Mouse (Mus musculus): Measurements from ENCODE around the gene Rpp38. TPM values are rescaled to one million over a fixed set of nuclear protein-coding genes. Genes with fewer than 3 reads are reported as not detected.

Rpp38 gene
- polyA plus RNA-seq, 1 experiment from 2014 or later = 19.0 TPM

GRCm38 (mm10) chr2:3327351-3327750 lies 5.1 kb downstream of the Rpp38 start:
- no peaks in the 10 kb centered on the region for H3K9me3 ChIP-seq (replicated peaks)
- peaks cover 10% of the 10 kb centered on the region for H3K4me1 ChIP-seq
- H3K36me3 ChIP-seq = peaks cover 70% of the 10 kb centered on the region
- WGBS = 57% methylated on average over 1 of the region's 1 CpGs
- H3K4me3 ChIP-seq = no peak overlapping the region
- DNase-seq (ENCODE audit: low spot score) = peak; percentile 50
- no peak overlapping the region for H3K27ac ChIP-seq
- no peaks in the 10 kb centered on the region for H3K27me3 ChIP-seq (ENCODE audit: low read depth, poor library complexity, severe bottlenecking)

GRCm38 (mm10) chr2:3326547-3326946 lies 5.9 kb downstream of the Rpp38 start:
- no peaks in the 10 kb centered on the region for H3K27me3 ChIP-seq (ENCODE audit: low read depth, poor library complexity, severe bottlenecking)
- H3K9me3 ChIP-seq (replicated peaks) = no peaks in the 10 kb centered on the region
- H3K27ac ChIP-seq = no peak overlapping the region
- peaks cover 75% of the 10 kb centered on the region for H3K36me3 ChIP-seq
- H3K4me3 ChIP-seq = no peak overlapping the region
- WGBS = 86% methylated on average over 1 of the region's 1 CpGs
- peaks cover 7% of the 10 kb centered on the region for H3K4me1 ChIP-seq
- DNase-seq (ENCODE audit: low spot score) = no peak

GRCm38 (mm10) chr2:3324381-3325130 lies 7.9 kb downstream of the Rpp38 start:
- WGBS = 92% methylated on average over 7 of the region's 7 CpGs
- Histone ChIP-seq H3K4me1 (no peaks in the 10 kb centered on the region), H3K36me3 (peaks cover 76% of the 10 kb centered on the region), H3K27me3 (ENCODE audit: low read depth, poor library complexity, severe bottlenecking) (no peaks in the 10 kb centered on the region), H3K27ac (no peak overlapping the region), H3K4me3 (no peak overlapping the region), H3K9me3 (replicated peaks) (no peaks in the 10 kb centered on the region)
- DNase-seq (ENCODE audit: low spot score) = no peak

- Histone ChIP-seq H3K4me1 (no peaks in the 10 kb centered on the region), H3K27ac (no peak overlapping the region), H3K4me3 (no peak overlapping the region), H3K36me3 (peaks cover 74% of the 10 kb centered on the region), H3K9me3 (replicated peaks) (no peaks in the 10 kb centered on the region), H3K27me3 (ENCODE audit: low read depth, poor library complexity, severe bottlenecking) (no peaks in the 10 kb centered on the region)
- WGBS = 94% methylated on average over 2 of the region's 2 CpGs
- DNase-seq (ENCODE audit: low spot score) = no peak
Observed at GRCm38 (mm10) chr2:3323132-3323531, 9.3 kb downstream of the Rpp38 start.

GRCm38 (mm10) chr2:3305426-3306025 lies 26.9 kb downstream of the Rpp38 start:
- Histone ChIP-seq H3K36me3 (peaks cover 22% of the 10 kb centered on the region), H3K4me1 (no peaks in the 10 kb centered on the region), H3K9me3 (replicated peaks) (no peaks in the 10 kb centered on the region), H3K4me3 (no peak overlapping the region), H3K27ac (no peak overlapping the region), H3K27me3 (ENCODE audit: low read depth, poor library complexity, severe bottlenecking) (no peaks in the 10 kb centered on the region)
- no peak for DNase-seq (ENCODE audit: low spot score)
- WGBS = 86% methylated on average over 3 of the region's 3 CpGs

GRCm38 (mm10) chr2:3295826-3296225 lies 36.6 kb downstream of the Rpp38 start:
- WGBS = 93% methylated on average over 7 of the region's 7 CpGs
- Histone ChIP-seq H3K4me1 (no peaks in the 10 kb centered on the region), H3K4me3 (no peak overlapping the region), H3K9me3 (replicated peaks) (no peaks in the 10 kb centered on the region), H3K27me3 (ENCODE audit: low read depth, poor library complexity, severe bottlenecking) (no peaks in the 10 kb centered on the region), H3K36me3 (no peaks in the 10 kb centered on the region), H3K27ac (no peak overlapping the region)
- no peak for DNase-seq (ENCODE audit: low spot score)

GRCm38 (mm10) chr2:3292170-3292569 lies 40.3 kb downstream of the Rpp38 start:
- Histone ChIP-seq H3K27ac (no peak overlapping the region), H3K4me1 (no peaks in the 10 kb centered on the region), H3K27me3 (ENCODE audit: low read depth, poor library complexity, severe bottlenecking) (no peaks in the 10 kb centered on the region), H3K9me3 (replicated peaks) (no peaks in the 10 kb centered on the region), H3K36me3 (no peaks in the 10 kb centered on the region), H3K4me3 (no peak overlapping the region)
- DNase-seq (ENCODE audit: low spot score) = no peak
- 85% methylated on average over 1 of the region's 1 CpGs for WGBS

GRCm38 (mm10) chr2:3289581-3289980 lies 42.9 kb downstream of the Rpp38 start:
- Histone ChIP-seq H3K4me1 (peaks cover 9% of the 10 kb centered on the region; the same call in 1 of the 2 replicates), H3K36me3 (no peaks in the 10 kb centered on the region), H3K27me3 (ENCODE audit: low read depth, poor library complexity, severe bottlenecking) (no peaks in the 10 kb centered on the region), H3K4me3 (no peak overlapping the region), H3K9me3 (replicated peaks) (no peaks in the 10 kb centered on the region), H3K27ac (no peak overlapping the region)
- 89% methylated on average over 1 of the region's 1 CpGs for WGBS
- no peak for DNase-seq (ENCODE audit: low spot score)

GRCm38 (mm10) chr2:3286243-3286642 lies 46.2 kb downstream of the Rpp38 start:
- no peak for DNase-seq (ENCODE audit: low spot score)
- Histone ChIP-seq H3K27me3 (ENCODE audit: low read depth, poor library complexity, severe bottlenecking) (no peaks in the 10 kb centered on the region), H3K4me1 (peaks cover 19% of the 10 kb centered on the region), H3K9me3 (replicated peaks) (no peaks in the 10 kb centered on the region), H3K27ac (no peak overlapping the region), H3K4me3 (no peak overlapping the region), H3K36me3 (no peaks in the 10 kb centered on the region)
- 90% methylated on average over 2 of the region's 2 CpGs for WGBS

GRCm38 (mm10) chr2:3285709-3286108 lies 46.7 kb downstream of the Rpp38 start:
- Histone ChIP-seq H3K9me3 (replicated peaks) (no peaks in the 10 kb centered on the region), H3K27me3 (ENCODE audit: low read depth, poor library complexity, severe bottlenecking) (no peaks in the 10 kb centered on the region), H3K4me3 (peak overlapping the region; percentile 80; the same call in 1 of the 2 replicates), H3K36me3 (no peaks in the 10 kb centered on the region), H3K27ac (no peak overlapping the region), H3K4me1 (peaks cover 19% of the 10 kb centered on the region)
- DNase-seq (ENCODE audit: low spot score) = no peak
- 88% methylated on average over 3 of the region's 3 CpGs for WGBS

GRCm38 (mm10) chr2:3285181-3285530 lies 47.3 kb downstream of the Rpp38 start:
- H3K27me3 ChIP-seq (ENCODE audit: low read depth, poor library complexity, severe bottlenecking) = no peaks in the 10 kb centered on the region
- H3K9me3 ChIP-seq (replicated peaks) = no peaks in the 10 kb centered on the region
- no peaks in the 10 kb centered on the region for H3K36me3 ChIP-seq
- peak overlapping the region; percentile 80 for H3K4me3 ChIP-seq
- WGBS = 4% methylated on average over 6 of the region's 6 CpGs
- DNase-seq (ENCODE audit: low spot score) = no peak
- peak overlapping the region; percentile 90 for H3K27ac ChIP-seq
- peaks cover 19% of the 10 kb centered on the region for H3K4me1 ChIP-seq

GRCm38 (mm10) chr2:3284473-3285180 lies 47.8 kb downstream of the Rpp38 start:
- WGBS = under 1% methylated on average over 60 of the region's 60 CpGs
- Histone ChIP-seq H3K27ac (peak overlapping the region; percentile 90), H3K9me3 (replicated peaks) (no peaks in the 10 kb centered on the region), H3K4me3 (peak overlapping the region; percentile 80), H3K4me1 (peaks cover 19% of the 10 kb centered on the region), H3K36me3 (no peaks in the 10 kb centered on the region), H3K27me3 (ENCODE audit: low read depth, poor library complexity, severe bottlenecking) (no peaks in the 10 kb centered on the region)
- DNase-seq (ENCODE audit: low spot score) = peak; percentile 78
